Mouse (Mus musculus): ENCODE measurements at regions not wholly inside any gene's neighbourhood (a gene's known extent, or its start where the extent isn't known, plus 50 kb on each side); places are given as distances from the start of the nearest gene placed in this dataset.
A peak's percentile ranks its signal among the peaks of the same experiment; 100 is the strongest.

GRCm38 (mm10) chr19:28095620-28096019 is 84.7 kb upstream of the Rfx3 start:
- DNase-seq = no peak

GRCm38 (mm10) chr19:28092252-28092651 is 81.3 kb upstream of the Rfx3 start:
- no peak for DNase-seq

- DNase-seq = peak in 1 of 2 experiments; percentile 9
These were observed 76.9 kb upstream of the Rfx3 start for GRCm38 (mm10) chr19:28087607-28088546.

GRCm38 (mm10) chr19:28070386-28070785 is 59.4 kb upstream of the Rfx3 start:
- DNase-seq = peak in 1 of 2 experiments; percentile 29
